Mouse (Mus musculus) thymus, adult 2 months (tissue): ENCODE results near the gene Slc6a17. TPM values are rescaled to one million over a fixed set of nuclear protein-coding genes. Genes with fewer than 3 reads are reported as not detected.
A peak's percentile ranks its signal among the peaks of the same experiment; 100 is the strongest.

ENCODE experiments used
- DNase-seq: peaks from one replicate; pipeline ENCODE4 v3.0.0; 2021
- H3K27ac ChIP-seq: fragments of 200-500 bp; 2 replicates; pipeline ENCODE4 v1.5.1; 2012; ENCODE audit warnings: low read length, control low read depth; ENCODE audit not compliant: control insufficient read depth, insufficient read depth
- H3K27me3 ChIP-seq: fragments of 200-500 bp; 2 replicates; pipeline ENCODE4 v1.6.1; 2012; ENCODE audit warnings: mild to moderate bottlenecking, low read length, moderate library complexity, mixed read lengths; ENCODE audit not compliant: control insufficient read depth, insufficient read depth
- H3K36me3 ChIP-seq: fragments of 200-500 bp; 2 replicates; pipeline ENCODE4 v1.6.1; 2012; ENCODE audit warnings: mild to moderate bottlenecking, low read length, moderate library complexity; ENCODE audit not compliant: control insufficient read depth, insufficient read depth
- H3K4me1 ChIP-seq: fragments of 200-500 bp; replicated peaks from 2 replicates; pipeline ENCODE4 v1.6.1; 2012; ENCODE audit warnings: low read length; ENCODE audit not compliant: control insufficient read depth, insufficient read depth
- H3K4me3 ChIP-seq: fragments of 200-500 bp; 2 replicates; pipeline ENCODE4 v1.5.1; 2012; ENCODE audit warnings: mild to moderate bottlenecking, low read length, control low read depth, moderate library complexity; ENCODE audit not compliant: control insufficient read depth, insufficient read depth
- CTCF ChIP-seq: fragments of 200-500 bp; IDR thresholded peaks from 2 replicates; pipeline ENCODE4 v1.5.1; 2012; ENCODE audit warnings: mild to moderate bottlenecking, control low read depth, low read length, moderate library complexity, borderline replicate concordance; ENCODE audit not compliant: control insufficient read depth, poor library complexity, insufficient read depth; ENCODE audit errors: extremely low read depth
- POLR2A ChIP-seq: fragments of 200-500 bp; IDR thresholded peaks from 2 replicates; pipeline ENCODE4 v1.6.1; 2012; ENCODE audit warnings: mild to moderate bottlenecking, low read length, control low read depth, moderate library complexity; ENCODE audit not compliant: control insufficient read depth, poor library complexity, insufficient read depth; ENCODE audit errors: extremely low read depth
- WGBS: fragments of 180-500 bp; shearing (Covaris S2); methylation state at CpG from one replicate; pipeline ENCODE4 v1.1.7; 2018; 5-methylcytosine and 5-hydroxymethylcytosine counted together
- polyA plus RNA-seq: library from polyadenylated mRNA; depleted of rRNA; stranded (reverse); fragments of >200 nt; gene quantifications from 2 replicates; pipeline ENCODE4 v1.2.3, GENCODE M21; 2012

Gene Slc6a17
- polyA plus RNA-seq, 1 experiment = 0.53 TPM

- Histone ChIP-seq H3K4me1 (no peaks in the 10 kb centered on the region), H3K4me3 (no peak within 1 kb of the TSS), H3K36me3 (no peaks in the 10 kb centered on the region), H3K27me3 (no peaks in the 10 kb centered on the region), H3K27ac (no peak within 1 kb of the TSS)
- WGBS = 97% methylated on average over 2 of the region's 2 CpGs
- DNase-seq = no peak
- TF ChIP-seq CTCF = no peak
- TF ChIP-seq POLR2A = no peak
Measured at GRCm38 (mm10) chr3:107554842-107555241, 37.0 kb upstream of the Slc6a17 start, which contains the start of gene Ubl4b. TSS of gene Ubl4b (minus strand) at chr3:107555073.

DNA sequence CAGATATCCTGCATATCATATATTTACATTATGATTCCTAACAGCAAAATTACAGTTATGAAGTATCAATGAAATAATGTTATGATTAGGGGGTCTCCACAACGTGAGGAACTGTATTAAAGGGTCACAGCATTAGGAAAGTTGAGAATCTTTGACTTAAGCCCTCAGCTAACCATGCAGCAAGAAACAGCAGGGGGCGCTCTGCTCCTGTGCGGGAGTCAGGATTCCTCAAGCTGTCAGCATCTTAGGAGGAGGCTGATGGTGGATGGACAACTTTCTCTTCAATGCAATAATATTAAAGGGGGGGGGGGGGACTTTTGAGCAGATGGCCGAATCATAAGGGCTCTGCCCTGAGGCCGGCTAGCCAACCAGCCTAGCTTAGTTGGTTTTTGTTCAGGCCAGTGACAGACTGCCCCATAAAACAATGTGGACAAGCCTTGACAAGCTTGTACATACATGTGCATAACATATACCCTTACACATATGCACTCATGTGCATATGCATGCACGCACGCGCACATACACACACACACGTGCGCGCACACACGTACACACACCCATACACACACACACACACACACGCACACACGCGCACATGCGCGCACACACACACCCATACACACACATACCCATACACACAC lies 32.7 kb upstream of the Slc6a17 start:
- Histone ChIP-seq H3K27ac (no peak overlapping the region), H3K27me3 (no peaks in the 10 kb centered on the region), H3K4me3 (no peak overlapping the region), H3K36me3 (no peaks in the 10 kb centered on the region), H3K4me1 (no peaks in the 10 kb centered on the region)
- peak; percentile 39 for DNase-seq
- TF ChIP-seq POLR2A = no peak
- TF ChIP-seq CTCF = no peak
- 76% methylated on average over 17 of the region's 17 CpGs for WGBS

- Histone ChIP-seq H3K4me3 (no peak overlapping the region), H3K27me3 (no peaks in the 10 kb centered on the region), H3K36me3 (no peaks in the 10 kb centered on the region), H3K4me1 (no peaks in the 10 kb centered on the region), H3K27ac (no peak overlapping the region)
- 60% methylated on average over 2 of the region's 2 CpGs for WGBS
- DNase-seq = no peak
- no peak for TF ChIP-seq POLR2A
- no peak for TF ChIP-seq CTCF
Measured at GRCm38 (mm10) chr3:107546956-107547355, 29.1 kb upstream of the Slc6a17 start.

DNA sequence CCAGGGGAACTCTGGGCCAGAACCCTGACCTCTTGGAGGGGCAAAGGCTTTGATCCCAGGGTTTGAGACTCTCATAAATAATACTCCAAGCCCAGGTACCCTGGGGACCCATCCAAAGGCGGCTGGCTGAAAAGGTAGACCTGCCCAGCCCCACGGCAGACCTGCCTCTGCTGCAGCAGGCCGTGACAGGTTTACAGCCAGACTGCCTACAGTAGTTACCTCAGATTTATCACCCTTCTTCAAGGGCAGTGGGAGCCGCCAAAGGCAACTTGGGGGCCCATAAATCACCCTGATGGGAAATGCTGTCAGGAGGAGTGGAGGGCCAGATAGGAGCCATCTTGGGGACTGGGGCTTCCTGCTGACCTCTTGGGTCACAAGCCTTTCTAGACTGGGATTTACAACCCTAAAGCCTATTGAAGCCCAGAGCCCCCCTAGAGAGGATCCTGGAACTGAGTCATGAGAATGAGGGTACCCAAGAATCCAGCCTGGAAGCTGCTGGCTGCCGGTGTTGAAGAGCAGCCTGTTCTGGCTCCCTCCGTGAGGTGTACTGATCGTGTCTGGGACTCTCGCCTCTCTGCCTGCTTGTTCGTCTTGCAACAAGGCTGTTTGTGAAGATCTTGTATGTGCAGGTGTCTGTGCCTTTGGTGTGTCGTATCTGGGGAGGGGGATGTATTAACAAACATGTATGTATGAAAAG lies 28.0 kb upstream of the Slc6a17 start:
- WGBS = 80% methylated on average over 10 of the region's 10 CpGs

GRCm38 (mm10) chr3:107545278-107545677 lies 27.5 kb upstream of the Slc6a17 start:
- no peak for DNase-seq
- no peaks in the 10 kb centered on the region for H3K27me3 ChIP-seq
- 76% methylated on average over 5 of the region's 5 CpGs for WGBS
- TF ChIP-seq CTCF (no peak), POLR2A (no peak)
- no peaks in the 10 kb centered on the region for H3K36me3 ChIP-seq
- H3K4me3 ChIP-seq = no peak overlapping the region
- no peak overlapping the region for H3K27ac ChIP-seq
- no peaks in the 10 kb centered on the region for H3K4me1 ChIP-seq

More for the DNA sequence above, 28.0 kb upstream of the Slc6a17 start:
- DNase-seq = no peak
- H3K36me3 ChIP-seq = no peaks in the 10 kb centered on the region
- no peaks in the 10 kb centered on the region for H3K4me1 ChIP-seq
- H3K27ac ChIP-seq = no peak overlapping the region
- no peaks in the 10 kb centered on the region for H3K27me3 ChIP-seq
- TF ChIP-seq POLR2A (no peak), CTCF (no peak)
- no peak overlapping the region for H3K4me3 ChIP-seq

DNA sequence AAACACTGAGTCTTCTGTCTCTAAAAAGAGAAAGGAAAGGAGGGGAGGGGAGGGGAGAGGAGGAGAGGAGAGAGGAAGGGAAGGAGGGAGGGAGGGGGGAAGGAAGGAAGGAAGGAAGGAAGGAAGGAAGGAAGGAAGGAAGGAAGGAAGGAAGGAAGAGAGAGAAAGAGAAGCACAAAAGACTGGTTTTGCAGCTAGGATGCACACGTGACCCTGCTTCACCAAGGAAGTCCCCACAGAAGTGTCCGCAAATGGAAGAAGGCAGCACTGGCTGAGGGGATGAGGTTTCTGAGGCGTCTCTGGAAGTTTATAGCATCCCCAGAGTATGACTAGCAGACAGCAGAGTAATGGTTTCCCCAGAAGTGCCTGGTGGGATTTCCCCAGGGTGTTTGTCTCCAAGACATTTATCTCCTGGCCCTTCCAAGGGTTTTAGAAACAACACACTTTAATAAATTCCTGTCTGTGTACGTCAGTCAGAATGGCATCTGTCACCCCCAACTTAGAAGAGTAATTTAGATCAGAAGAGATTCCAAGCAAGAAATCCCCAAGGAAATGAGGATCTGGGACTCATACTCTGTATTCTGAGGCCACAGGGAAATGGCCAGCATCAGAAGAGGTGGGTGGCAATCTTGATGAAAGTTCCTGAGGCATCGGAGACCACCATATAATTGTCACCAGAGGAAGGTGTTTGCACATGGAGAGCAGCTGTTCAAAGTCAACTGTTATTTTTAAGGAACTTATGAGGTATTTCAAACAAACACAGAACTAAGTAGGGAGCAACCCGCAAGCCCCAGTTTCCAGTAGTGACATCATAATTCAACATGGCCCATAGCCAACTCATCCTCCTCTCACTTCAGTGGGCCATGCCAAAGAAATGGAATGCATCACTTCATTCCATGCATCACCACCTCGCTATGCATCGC lies 25.6 kb upstream of the Slc6a17 start:
- Histone ChIP-seq H3K27me3 (no peaks in the 10 kb centered on the region), H3K4me3 (no peak overlapping the region), H3K27ac (no peak overlapping the region), H3K4me1 (no peaks in the 10 kb centered on the region), H3K36me3 (no peaks in the 10 kb centered on the region)
- TF ChIP-seq CTCF = no peak
- TF ChIP-seq POLR2A = no peak
- DNase-seq = no peak
- WGBS = 85% methylated on average over 8 of the region's 8 CpGs
